Mouse (Mus musculus): ENCODE data around the gene Rflnb.
"Not testable (repeated sequence)": the region's sequence is repeated elsewhere in the genome, so short reads cannot be mapped to it uniquely, and the experiment has no call there.

Rflnb gene

GRCm38 (mm10) chr11:76037581-76038294 is 10.2 kb upstream of the Rflnb start:
- DNase-seq (ENCODE audit: low spot score) = no peak

- no peak for DNase-seq (ENCODE audit: low spot score)
These were observed 7.6 kb upstream of the Rflnb start for GRCm38 (mm10) chr11:76035182-76035581.

DNA sequence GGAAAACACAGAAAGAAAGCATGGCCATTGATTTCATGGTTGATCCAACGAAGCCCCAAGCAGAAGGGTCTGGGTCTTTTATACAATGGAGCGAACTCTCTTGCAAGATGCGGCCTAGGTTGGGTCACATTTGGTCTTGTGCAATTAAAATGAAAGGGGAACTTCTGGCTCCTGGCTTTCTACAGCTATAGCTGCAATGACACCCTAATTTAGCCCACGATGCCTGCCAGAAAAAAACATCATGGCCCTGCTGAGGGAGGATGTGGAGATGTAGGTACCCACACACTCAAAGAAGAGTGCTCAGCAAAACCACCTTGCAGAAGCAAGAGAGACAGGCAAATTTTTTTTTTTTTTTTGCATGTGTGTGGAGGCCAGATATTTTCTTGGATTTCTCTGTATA is 6.3 kb upstream of the Rflnb start:
- no peak for DNase-seq (ENCODE audit: low spot score)

- no peak for DNase-seq (ENCODE audit: low spot score)
These were observed 5.8 kb upstream of the Rflnb start for GRCm38 (mm10) chr11:76033359-76033758.

- peak; percentile 40 for DNase-seq (ENCODE audit: low spot score)
These were observed 487 bp upstream of the Rflnb start for GRCm38 (mm10) chr11:76028072-76028465.

DNA sequence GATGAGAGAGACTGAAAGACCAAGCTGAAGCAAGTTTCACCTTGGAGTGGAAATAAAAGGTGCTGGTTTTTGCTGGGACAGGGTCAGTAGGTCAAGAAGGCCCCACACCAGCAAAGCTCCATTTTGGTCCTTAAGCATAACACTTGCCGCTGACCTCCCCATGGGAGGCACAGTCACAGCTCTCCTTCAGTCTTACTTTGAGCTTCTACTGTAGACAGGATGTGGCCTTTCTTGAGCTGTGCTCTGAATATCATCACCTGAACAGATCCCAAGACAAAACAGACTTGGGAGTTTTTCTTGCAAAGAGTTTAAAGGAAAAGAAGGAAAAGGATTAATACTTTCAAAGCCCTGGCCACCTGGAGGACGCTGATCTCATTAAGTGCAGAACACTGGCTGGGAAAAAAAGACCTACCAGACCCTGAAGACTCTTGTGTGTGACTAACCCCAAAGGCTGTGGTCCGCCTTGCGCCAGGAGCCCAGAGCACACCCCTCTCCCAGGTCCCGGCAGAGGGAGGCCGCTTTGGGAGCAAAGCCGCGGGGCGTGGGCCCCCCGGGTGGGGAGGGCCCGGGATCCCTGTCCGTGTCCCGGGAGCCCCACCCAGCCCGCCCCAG is 949 bp downstream of the Rflnb start:
- peak; percentile 45 for DNase-seq (ENCODE audit: low spot score)

- no peak for DNase-seq (ENCODE audit: low spot score)
These were observed 2.5 kb downstream of the Rflnb start for GRCm38 (mm10) chr11:76025080-76025583.

DNA sequence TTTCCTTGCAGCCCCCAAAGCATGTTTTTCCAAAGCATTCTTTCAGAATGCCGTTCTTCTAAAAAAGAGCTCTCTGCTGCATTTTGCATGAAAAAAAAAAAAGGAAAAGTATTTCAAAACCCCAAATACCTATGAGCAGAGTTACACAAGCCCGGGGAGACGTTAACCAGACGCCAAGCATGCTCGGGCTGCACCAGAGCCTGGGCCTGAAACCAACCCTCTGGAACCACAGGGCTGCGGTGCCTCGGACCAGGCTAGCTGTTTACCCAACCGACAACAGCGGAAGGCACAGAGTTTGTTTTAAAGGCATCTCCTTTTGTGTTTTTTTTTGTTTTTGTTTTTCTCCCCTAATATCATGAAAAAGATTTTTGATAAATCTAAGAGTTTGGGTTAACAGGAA is 6.7 kb downstream of the Rflnb start:
- no peak for DNase-seq (ENCODE audit: low spot score)

DNA sequence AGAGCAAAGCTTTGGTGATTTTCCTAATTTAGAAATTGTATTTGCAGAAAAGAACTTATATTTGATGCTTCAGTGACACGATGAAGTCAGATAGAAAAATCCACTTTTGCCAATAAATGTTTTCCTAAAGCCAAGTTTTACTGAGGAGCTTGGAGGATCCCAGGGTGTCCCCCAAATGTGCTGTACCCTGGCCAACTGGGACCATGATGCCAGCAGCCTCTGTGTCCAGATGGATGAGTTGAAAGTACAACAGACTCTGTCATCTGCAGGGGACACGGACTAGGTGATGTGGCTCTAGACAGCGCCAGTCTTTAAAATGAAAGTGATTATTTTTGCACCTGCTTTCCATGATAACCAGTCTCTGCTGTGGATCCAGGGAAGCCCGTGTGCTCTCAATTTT is 7.7 kb downstream of the Rflnb start:
- no peak for DNase-seq (ENCODE audit: low spot score)

DNA sequence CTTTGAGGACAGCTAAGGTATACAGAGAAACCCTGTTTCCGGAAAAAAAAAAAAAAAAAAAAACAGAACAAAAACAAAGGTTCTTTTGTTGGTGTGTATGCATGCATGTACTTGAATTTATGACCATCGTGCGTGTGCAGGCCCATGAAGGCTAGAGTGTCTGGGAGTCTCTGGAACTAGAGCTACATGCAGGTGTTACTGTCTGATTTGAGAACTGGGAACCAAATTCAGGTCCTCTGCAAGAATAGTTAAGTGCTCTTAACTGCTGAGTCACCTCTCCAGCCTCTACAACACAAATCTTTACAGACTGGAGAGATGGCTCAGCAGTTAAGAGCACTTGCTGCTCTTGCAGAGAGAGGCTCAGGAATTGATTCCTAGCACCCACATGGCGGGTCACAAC is 11.8 kb downstream of the Rflnb start:
- DNase-seq (ENCODE audit: low spot score) = no peak

GRCm38 (mm10) chr11:76015251-76015650 is 12.3 kb downstream of the Rflnb start:
- no peak for DNase-seq (ENCODE audit: low spot score)

DNA sequence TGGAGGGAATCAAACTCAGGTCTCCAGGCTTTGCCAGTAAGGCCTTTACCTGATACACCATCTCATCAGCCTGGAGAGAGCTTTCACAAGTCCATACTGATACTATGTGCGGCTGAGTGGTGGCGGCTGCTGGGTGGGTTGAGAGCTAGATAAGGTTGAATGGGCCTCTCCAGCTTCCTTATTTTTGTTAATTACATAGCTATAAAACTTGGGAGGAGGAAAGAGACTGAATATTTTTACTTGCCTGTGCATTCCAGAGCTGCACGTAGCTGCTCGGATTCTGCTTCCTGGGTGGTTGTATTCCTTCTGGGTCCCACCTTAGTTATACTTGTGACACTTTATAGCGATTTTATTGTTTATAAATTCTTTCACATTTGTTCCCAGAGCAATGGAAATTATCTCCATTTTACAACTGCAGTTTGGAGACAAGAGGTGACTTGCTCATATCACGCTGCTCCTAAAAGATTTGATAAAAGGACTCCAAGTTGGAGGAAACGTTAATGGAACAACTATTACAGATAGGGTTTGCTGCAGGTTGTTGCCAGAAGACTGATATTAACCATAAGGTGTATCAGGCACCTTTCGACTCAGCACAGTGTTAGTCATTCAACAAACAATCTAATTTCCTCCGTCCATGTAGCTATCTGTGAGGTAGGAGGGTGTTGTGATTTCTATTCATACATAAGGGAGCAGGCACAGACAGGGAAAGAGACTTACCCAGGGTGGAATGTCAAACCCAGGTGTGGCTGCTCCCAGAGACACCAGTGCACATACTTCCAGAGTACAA is 16.6 kb downstream of the Rflnb start:
- DNase-seq (ENCODE audit: low spot score) = no peak

- no peak for DNase-seq (ENCODE audit: low spot score)
These were observed 18.5 kb downstream of the Rflnb start for GRCm38 (mm10) chr11:76009101-76009500.

DNA sequence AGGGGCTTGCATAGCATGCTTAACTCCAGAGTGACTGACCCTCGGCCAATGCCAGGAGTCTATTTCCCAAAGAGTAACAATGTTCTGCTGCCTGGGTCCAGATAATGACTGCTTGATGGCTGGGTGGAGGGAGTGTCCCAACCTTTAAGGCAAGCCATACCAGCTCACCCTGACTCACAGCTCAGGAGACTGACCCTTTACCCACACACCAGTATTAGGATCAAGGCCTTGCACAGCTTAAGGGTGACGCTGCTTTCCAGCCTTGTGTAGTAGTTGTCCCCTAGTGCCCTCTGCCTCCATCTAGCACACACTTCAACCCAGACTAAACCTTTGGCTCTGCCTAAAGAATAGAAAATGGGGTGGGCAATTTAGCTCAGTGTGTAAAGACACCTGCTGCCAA is 19.4 kb downstream of the Rflnb start:
- no peak for DNase-seq (ENCODE audit: low spot score)

GRCm38 (mm10) chr11:76004276-76004675 is 23.3 kb downstream of the Rflnb start:
- DNase-seq (ENCODE audit: low spot score) = not testable (repeated sequence)

- DNase-seq (ENCODE audit: low spot score) = no peak
These were observed 26.2 kb downstream of the Rflnb start for GRCm38 (mm10) chr11:76001237-76001878.

DNA sequence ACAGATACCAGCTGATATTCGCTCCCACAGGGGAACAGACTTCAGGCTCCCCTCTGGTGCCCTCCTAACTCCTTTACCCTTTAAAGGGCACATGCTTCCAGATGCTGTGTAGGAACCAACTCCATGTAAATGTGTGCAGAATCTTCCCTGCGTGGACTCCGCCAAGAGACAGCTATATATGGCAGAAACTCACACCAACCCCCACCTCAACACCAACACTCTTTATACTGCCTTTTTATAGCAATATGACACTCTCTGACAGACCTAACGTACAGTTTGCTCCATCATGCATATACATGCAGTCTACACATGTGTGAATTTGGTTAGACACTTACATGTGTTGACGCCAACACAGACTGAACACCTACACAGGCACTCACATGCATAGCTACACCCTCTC is 26.9 kb downstream of the Rflnb start:
- no peak for DNase-seq (ENCODE audit: low spot score)

GRCm38 (mm10) chr11:75999440-76000155 is 28.0 kb downstream of the Rflnb start, which contains the start of gene 1700016K19Rik:
Gene 1700016K19Rik (plus strand): TSS chr11:75999912.
- DNase-seq (ENCODE audit: low spot score) = peak; percentile 94

DNA sequence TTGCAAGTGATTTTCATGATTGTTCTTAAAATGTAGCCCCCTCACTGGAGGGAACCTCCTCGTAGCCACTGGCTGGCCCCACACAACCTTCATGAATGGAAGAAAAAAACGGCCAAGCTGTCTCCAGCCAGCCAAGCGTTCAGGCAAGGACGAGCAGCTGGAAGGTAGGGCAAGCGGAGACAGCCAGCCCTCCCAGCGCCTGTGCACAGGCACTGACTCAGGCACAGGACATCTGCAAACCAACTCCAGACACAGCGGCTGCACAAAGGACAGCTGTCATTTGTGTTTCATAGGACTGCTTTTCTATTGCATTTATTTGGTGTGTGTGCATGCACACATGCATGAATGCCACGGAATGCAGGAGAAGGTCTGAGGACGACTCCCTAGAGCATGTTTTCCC is 33.2 kb downstream of the Rflnb start:
- no peak for DNase-seq (ENCODE audit: low spot score)

DNA sequence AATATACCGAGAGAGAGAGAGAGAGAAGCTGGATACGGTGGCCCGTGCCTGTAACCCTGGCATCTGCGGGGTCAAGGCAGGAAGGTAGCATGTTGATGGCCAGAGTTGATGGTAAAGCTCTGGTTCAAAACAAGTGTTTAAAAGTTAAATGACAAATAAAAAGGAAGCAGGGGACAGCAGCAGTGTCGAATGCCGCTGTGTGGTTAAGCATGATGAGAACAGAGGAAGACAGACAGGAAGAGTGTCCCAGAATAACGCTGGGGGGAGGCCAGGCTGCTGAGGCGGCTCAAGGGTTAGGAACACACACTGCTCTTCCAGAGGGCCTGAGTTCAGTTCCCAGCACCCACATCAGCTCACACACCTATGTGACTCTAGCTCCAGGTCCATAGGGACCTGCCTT is 35.1 kb downstream of the Rflnb start:
- DNase-seq (ENCODE audit: low spot score) = no peak

GRCm38 (mm10) chr11:75991911-75992310 is 35.7 kb downstream of the Rflnb start:
- DNase-seq (ENCODE audit: low spot score) = no peak
